Mouse (Mus musculus) thymus, adult 18-20 months (tissue): ENCODE measurements around the gene Foxn4.

Source experiments
- DNase-seq, 2 experiments: peaks; one replicate each; pipeline ENCODE4 v3.0.0; 2022; ENCODE audit warnings: mixed read lengths in 2 of 2

Gene Foxn4

GRCm38 (mm10) chr5:114273693-114274402 is at the start of gene Foxn4:
Gene Foxn4 (minus strand): TSS chr5:114273807.
- no peak for DNase-seq

GRCm38 (mm10) chr5:114323105-114323790 is 49.6 kb upstream of the Foxn4 start:
- DNase-seq, result peak; percentile 45 to 70

DNA sequence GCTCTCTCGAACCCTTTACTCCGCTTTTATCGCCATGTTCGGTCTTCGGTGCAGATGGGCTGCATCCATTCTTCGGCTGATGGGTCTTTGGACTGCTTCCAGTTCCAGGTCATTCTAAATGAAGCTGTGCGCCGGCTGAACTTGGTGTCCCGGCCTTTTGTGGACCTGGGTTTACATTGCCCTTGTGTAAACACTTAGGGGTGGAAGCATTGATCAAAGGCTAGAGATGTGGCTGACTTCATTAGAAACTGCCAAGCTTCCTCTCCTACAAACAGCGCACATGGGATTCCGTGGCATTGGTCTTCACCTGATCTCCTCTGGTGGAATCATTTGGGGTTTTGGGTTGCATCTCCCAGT is 36.1 kb upstream of the Foxn4 start:
- no peak for DNase-seq

- DNase-seq, result no peak
Measured at GRCm38 (mm10) chr5:114308765-114309679, 35.4 kb upstream of the Foxn4 start.

DNA sequence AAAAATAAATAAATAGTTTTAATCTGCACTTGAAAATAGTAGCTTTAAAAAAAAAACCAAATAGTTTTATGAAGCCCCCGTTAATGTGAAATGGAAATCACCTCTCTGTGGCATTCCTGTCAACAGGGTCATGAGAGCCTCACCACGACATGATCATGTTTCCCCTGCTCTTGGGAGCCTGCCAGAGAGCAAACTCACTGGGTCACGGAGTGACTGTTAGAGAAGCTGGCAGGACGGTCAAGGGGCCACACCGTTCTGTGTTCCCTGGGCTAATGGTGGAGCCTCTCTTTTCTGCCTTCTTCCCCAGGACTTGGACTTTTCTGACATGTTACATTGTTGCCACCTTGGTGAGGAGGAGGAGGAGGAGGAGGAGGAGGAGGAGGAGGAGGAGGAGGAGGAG is 32.9 kb upstream of the Foxn4 start:
- DNase-seq, result no peak

- no peak for DNase-seq
Measured at GRCm38 (mm10) chr5:114303166-114303565, 29.6 kb upstream of the Foxn4 start.

GRCm38 (mm10) chr5:114299883-114300610 is 26.4 kb upstream of the Foxn4 start:
- no peak for DNase-seq

DNA sequence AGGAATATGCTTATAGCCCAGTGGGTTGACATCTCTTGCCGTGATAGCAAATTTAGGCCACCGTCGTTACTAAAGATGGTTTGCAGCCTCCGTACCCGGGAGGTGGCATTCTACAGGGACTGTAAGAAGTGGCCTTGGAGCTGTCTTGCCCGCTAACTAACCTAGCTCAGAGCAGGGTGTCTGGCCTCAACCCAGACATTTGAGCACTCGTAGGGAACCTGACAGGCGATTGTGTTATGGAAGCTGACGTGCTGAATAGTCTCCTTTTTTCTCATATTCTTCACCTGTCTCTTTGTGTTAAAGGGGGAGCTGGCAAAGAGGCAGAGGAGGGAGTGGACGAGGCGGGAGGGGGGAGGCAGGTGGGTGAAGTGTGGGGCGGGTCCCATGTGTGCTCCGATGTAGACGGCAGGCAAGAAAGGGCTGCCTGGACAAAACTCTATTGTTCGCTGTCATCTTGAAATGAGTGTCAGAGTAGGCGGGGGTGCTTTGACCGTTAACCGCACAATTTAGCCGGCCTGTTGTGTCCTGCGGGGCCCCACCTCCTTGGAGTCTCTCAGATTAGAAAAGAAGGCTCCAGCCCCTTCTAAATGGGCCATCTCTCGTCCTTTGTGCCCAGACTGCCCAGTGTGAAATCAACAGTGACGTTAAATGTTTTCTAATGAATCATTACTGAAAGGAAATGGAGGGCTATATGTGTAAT is 25.7 kb upstream of the Foxn4 start:
- DNase-seq, result no peak

GRCm38 (mm10) chr5:114298212-114298894 is 24.7 kb upstream of the Foxn4 start:
- DNase-seq, result no peak

- no peak for DNase-seq
Measured at GRCm38 (mm10) chr5:114296693-114297631, 23.4 kb upstream of the Foxn4 start.

- DNase-seq, result no peak
Measured at GRCm38 (mm10) chr5:114290004-114290403, 16.4 kb upstream of the Foxn4 start.

DNA sequence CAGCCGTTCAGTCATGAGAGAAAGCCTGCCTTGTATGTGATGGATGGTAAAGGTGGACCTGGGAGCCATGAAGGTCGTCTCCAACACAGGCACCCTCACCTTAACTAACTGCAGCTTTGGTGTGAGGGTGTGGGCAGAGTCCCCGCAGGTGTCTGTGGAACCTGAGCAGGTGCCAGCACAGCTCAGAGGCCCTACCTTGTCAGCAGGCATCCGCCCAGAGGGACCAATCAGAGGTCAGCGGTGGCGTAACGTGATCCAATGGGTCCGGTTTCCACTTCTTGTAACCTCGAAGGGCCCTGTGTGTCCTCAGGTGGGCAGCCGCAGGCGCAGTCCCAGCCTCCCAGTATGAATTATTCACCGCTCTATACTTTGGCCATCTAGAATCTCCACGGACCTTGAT is 15.3 kb upstream of the Foxn4 start, which contains the start of gene Myo1h:
TSS of gene Myo1h (plus strand) at position 293 of the 400 bp plus-strand sequence.
- no peak for DNase-seq

DNA sequence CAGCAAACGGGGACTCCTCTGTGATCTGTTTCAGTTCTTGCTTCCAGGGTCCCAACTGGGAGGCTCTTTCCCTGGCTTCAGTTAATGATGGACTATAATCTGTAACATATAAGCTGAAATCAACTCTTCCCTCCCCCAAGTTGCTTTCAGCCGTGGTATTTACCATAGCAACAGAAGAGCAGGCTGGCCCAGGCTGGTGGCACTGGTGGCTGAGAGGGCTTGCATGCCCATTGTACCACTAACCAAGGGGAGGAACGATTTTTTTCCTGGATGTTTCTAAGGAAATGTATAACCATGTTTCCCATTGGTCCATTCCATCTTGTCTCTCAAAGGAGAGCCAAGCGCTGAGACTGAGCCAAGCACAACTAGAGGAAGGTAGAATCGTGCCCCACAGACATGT is 14.8 kb upstream of the Foxn4 start:
- no peak for DNase-seq

GRCm38 (mm10) chr5:114286872-114287571 is 13.4 kb upstream of the Foxn4 start:
- DNase-seq, result no peak

- no peak for DNase-seq
Measured at GRCm38 (mm10) chr5:114286102-114286501, 12.5 kb upstream of the Foxn4 start.

- DNase-seq, result no peak
Measured at GRCm38 (mm10) chr5:114285398-114285700, 11.7 kb upstream of the Foxn4 start.

DNA sequence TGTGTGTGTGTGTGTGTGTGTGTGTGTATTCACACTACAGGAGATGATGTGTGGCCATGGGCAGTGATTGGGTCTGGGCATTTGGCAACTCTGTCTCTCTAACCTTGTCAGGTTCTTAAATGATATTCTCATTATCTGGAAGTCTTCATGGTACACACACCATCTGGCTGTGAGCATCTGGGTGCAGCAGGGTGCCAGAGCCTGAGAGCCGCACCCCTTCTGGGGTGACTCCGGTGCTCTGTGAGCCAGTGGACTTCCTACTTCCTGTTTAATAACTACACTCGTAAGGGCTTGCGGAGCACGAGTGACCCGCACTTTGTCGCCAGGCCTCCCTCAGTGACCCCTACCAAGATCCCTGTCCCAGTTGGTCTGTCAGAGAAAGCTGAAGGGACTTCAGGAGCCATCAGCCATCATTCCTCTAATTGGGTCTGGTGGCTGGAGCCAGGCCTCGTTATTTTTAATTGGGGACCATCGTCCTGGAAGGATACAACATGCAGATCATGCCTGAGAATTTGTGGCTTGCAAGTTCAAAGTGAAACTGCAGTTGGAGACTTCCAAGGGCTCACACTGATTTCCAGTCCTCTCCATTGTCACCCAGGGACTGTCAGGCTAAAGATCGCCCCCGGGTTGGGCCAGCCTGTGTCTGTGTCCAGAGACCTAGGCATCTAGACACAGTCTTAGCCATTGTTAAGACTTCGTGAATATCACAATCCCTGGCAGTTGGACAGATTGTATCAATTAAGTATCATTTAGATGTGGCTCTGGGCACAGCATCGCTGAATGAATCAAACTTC is 11.2 kb upstream of the Foxn4 start:
- no peak for DNase-seq

DNA sequence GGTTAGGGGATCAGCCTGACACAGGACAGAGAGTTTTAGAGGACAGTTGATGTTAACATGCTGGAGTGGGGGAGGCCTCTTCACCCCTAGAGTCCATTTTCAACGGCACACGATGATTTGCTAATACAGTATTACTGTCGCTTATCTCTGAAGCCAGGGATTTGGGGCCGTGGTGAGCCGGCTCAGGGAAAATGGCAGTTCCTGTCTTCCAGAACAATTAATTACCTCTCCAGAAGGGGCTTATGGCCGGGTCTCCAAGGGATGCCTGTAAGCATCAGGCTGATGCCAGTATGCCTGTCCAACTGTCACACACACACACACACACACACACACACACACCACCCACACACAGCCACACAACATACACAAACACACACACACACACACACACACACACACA is 8.7 kb upstream of the Foxn4 start:
- DNase-seq, result no peak
